Mouse (Mus musculus): ENCODE results near the gene Casd1. TPM values are rescaled to one million over a fixed set of nuclear protein-coding genes. Genes with fewer than 3 reads are reported as not detected.

Casd1 gene
- total and polyA plus RNA-seq, 3 experiments, result 13.1 to 38.2 (median 30.4) TPM

DNA sequence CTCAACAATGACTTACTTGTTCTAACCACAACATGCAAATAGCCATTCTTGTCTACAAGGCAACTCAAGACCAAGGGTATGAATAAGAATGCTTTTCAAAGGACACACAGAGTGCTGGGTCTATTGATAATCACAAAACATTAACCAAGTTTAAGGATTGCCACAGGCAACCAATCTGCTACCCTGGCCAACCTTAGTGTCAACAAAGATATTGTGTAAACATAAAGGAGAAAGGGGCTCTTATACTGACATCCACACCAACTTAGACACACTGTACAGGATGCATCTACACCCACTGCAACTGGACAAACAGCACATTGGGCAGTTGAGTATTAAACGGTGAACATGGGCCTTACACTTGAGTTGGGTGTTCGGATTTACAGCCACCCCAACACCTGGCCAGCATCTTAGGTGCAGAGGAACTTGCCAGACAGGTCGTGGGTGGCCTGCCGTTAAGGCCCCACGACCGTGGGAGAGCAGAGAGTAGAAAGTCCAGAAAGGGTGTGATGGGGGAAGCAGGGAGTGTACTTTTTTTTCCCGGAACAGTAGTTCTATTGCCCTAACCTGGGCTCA, 468 bp upstream of the Casd1 start:
- Histone ChIP-seq H3K9ac (ENCODE audit: insufficient read depth, low read depth) (peak overlapping the region; percentile 95), H3K4me2 (ENCODE audit: insufficient read depth, low read depth, poor library complexity, severe bottlenecking) (peak overlapping the region; percentile 64), H3K27me3 (replicated peaks) (no peaks in the 10 kb centered on the region), H3K27ac (ENCODE audit: insufficient read depth, low read depth) (0 out of 2 replicates have a peak overlapping the region, but pooled peaks have one; percentile 11), H3K79me2 (replicated peaks; ENCODE audit: control insufficient read depth, extremely low read depth, insufficient read depth, poor library complexity, severe bottlenecking) (no peaks in the 10 kb centered on the region; the same call in 1 of the 2 replicates), H3K4me1 (ENCODE audit: control insufficient read depth in 1 of 2, insufficient read depth in 2 of 2) (peaks cover 5 to 30% of the 10 kb centered on the region in 2 experiments), H3K9me3 (replicated peaks; ENCODE audit: low read length) (no peaks in the 10 kb centered on the region), H3K36me3 (replicated peaks in 1 of 2; ENCODE audit: control insufficient read depth in 1 of 2, insufficient read depth in 1 of 2, low read length in 1 of 2) (peaks cover 0 to 3% of the 10 kb centered on the region in 2 experiments), H3K4me3 (replicated peaks in 1 of 3; ENCODE audit: low read depth in 2 of 3, low read length in 2 of 3, poor library complexity in 1 of 3) (peak overlapping the region; percentile 45 to 79 (median 73))
- DNase-seq (ENCODE audit: extremely low read depth), result no peak
- dilution Hi-C loops (cut with MboI; ENCODE audit: extremely low pct_ligation_motif_present, extremely low pct_unique_long_range_greater_than_20kb, low sequenced_read_pairs) (no loop called here), in situ Hi-C loops (cut with MboI; ENCODE audit: low pct_ligation_motif_present, low pct_unique_long_range_greater_than_20kb, low sequenced_read_pairs) (no loop called here)
- TF ChIP-seq HCFC1 (IDR thresholded peaks at IDR 0.05; ENCODE audit: low read depth, low read length), result 0 out of 2 replicates have a peak, but pooled peaks have one; percentile 8
- no peak for TF ChIP-seq E2F4 (IDR thresholded peaks at IDR 0.05; ENCODE audit: insufficient replicate concordance, low read depth, low read length)

DNA sequence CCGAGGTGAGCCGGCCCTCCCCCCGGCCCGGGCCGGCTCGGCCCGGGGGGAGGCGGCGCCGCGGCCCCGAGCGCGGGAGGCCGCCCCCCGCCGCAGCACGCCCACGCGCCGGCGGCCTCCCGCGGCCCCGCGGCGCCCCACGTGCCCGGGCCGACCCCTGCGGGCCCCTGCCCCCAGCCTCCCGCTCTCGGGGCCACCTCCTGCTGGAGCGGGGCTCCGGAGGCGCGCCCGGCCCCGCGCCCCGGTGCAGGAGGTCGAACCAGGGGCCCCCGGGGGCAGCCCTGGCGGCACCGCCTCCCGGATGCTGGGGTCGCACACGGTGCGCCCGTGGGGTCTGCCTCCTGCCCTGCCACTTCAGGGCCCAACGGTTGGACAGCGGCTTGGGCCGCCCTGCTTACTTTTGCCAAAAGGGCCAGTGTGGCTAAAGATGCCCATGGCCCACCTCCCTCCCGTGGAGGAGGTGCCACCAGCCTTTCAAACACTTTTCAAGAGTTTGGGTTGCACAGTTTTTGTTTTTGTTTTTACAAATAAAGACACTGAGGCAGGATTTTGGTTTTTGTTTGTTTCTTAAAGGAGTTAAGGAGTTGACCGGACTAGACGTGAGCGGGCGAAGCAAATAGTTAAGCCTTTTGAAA, 775 bp downstream of the Casd1 start:
- DNase-seq (ENCODE audit: extremely low read depth), result no peak
- in situ Hi-C loops (cut with MboI; ENCODE audit: low pct_ligation_motif_present, low pct_unique_long_range_greater_than_20kb, low sequenced_read_pairs), result no loop called here
- Histone ChIP-seq H3K79me2 (replicated peaks; ENCODE audit: control insufficient read depth, extremely low read depth, insufficient read depth, poor library complexity, severe bottlenecking) (no peaks in the 10 kb centered on the region; the same call in 1 of the 2 replicates), H3K4me2 (ENCODE audit: insufficient read depth, low read depth, poor library complexity, severe bottlenecking) (peak overlapping the region; percentile 80), H3K27me3 (replicated peaks) (no peaks in the 10 kb centered on the region), H3K9me3 (replicated peaks; ENCODE audit: low read length) (no peaks in the 10 kb centered on the region), H3K9ac (ENCODE audit: insufficient read depth, low read depth) (peak overlapping the region; percentile 95), H3K4me3 (replicated peaks in 1 of 3; ENCODE audit: low read depth in 2 of 3, low read length in 2 of 3, poor library complexity in 1 of 3) (peak overlapping the region; percentile 58 to 79 (median 73)), H3K27ac (ENCODE audit: insufficient read depth, low read depth) (peak overlapping the region; percentile 51), H3K36me3 (replicated peaks in 1 of 2; ENCODE audit: control insufficient read depth in 1 of 2, insufficient read depth in 1 of 2, low read length in 1 of 2) (peaks cover 2 to 8% of the 10 kb centered on the region in 2 experiments), H3K4me1 (ENCODE audit: control insufficient read depth in 1 of 2, insufficient read depth in 2 of 2) (peaks cover 7 to 37% of the 10 kb centered on the region in 2 experiments)
- dilution Hi-C loops (cut with MboI; ENCODE audit: extremely low pct_ligation_motif_present, extremely low pct_unique_long_range_greater_than_20kb, low sequenced_read_pairs), result no loop called here
- TF ChIP-seq EP300 (IDR thresholded peaks at IDR 0.05; ENCODE audit: low read length) (no peak), NELFE (IDR thresholded peaks at IDR 0.05; ENCODE audit: low read depth, low read length) (0 out of 2 replicates have a peak, but pooled peaks have one; percentile 26), POLR2AphosphoS2 (IDR thresholded peaks at IDR 0.05; ENCODE audit: low read depth, low read length) (no peak)

DNA sequence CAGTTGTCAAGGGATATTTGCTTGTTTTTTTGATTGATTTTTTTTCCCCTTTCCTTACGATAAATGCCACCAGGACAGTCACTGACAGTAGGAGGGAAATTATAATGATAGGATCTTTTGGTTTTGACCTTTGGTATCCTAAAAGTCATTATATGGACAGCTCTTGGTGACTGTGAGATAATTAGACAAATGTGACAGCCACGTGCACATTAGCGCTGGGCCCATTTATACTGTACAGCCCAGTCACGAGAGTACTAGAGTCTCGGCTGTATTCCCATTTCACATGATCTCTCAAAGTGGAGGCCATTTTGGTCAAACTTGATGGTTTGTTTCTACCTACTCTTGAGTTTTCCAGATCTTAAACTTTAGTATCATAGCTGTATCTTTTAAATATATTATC, 1.4 kb downstream of the Casd1 start:
- dilution Hi-C loops (cut with MboI; ENCODE audit: extremely low pct_ligation_motif_present, extremely low pct_unique_long_range_greater_than_20kb, low sequenced_read_pairs) (no loop called here), in situ Hi-C loops (cut with MboI; ENCODE audit: low pct_ligation_motif_present, low pct_unique_long_range_greater_than_20kb, low sequenced_read_pairs) (no loop called here)
- H3K4me2 ChIP-seq (ENCODE audit: insufficient read depth, low read depth, poor library complexity, severe bottlenecking), result peak overlapping the region; percentile 80
- no peak for DNase-seq (ENCODE audit: extremely low read depth)
- H3K4me3 ChIP-seq (replicated peaks in 1 of 3; ENCODE audit: low read depth in 2 of 3, low read length in 2 of 3, poor library complexity in 1 of 3), result peak overlapping the region; percentile 58 to 79 (median 73)
- H3K36me3 ChIP-seq (replicated peaks in 1 of 2; ENCODE audit: control insufficient read depth in 1 of 2, insufficient read depth in 1 of 2, low read length in 1 of 2), result peaks cover 3 to 10% of the 10 kb centered on the region in 2 experiments
- H3K4me1 ChIP-seq (ENCODE audit: control insufficient read depth in 1 of 2, insufficient read depth in 2 of 2), result peaks cover 8 to 34% of the 10 kb centered on the region in 2 experiments
- no peaks in the 10 kb centered on the region for H3K27me3 ChIP-seq (replicated peaks)
- H3K79me2 ChIP-seq (replicated peaks; ENCODE audit: control insufficient read depth, extremely low read depth, insufficient read depth, poor library complexity, severe bottlenecking), result no peaks in the 10 kb centered on the region; the same call in 1 of the 2 replicates
- no peaks in the 10 kb centered on the region for H3K9me3 ChIP-seq (replicated peaks; ENCODE audit: low read length)
- TF ChIP-seq MYC (IDR thresholded peaks at IDR 0.05; ENCODE audit: low read depth, low read length), result 0 out of 2 replicates have a peak, but pooled peaks have one; percentile 14
- TF ChIP-seq BHLHE40 (IDR thresholded peaks at IDR 0.05; ENCODE audit: low read depth, low read length), result peak; percentile 88
- TF ChIP-seq EP300 (IDR thresholded peaks at IDR 0.05; ENCODE audit: low read length), result no peak
- TF ChIP-seq ETS1 (conservative IDR thresholded peaks at IDR 0.05; ENCODE audit: low read depth, low read length), result no peak
- TF ChIP-seq JUN (IDR thresholded peaks at IDR 0.05; ENCODE audit: insufficient read depth, low read depth, low read length), result no peak
- no peak for TF ChIP-seq E2F4 (IDR thresholded peaks at IDR 0.05; ENCODE audit: insufficient replicate concordance, low read depth, low read length)
- TF ChIP-seq ZKSCAN1 (IDR thresholded peaks at IDR 0.05; ENCODE audit: borderline replicate concordance, low read depth, low read length), result no peak
- TF ChIP-seq USF1 (IDR thresholded peaks at IDR 0.05; ENCODE audit: low read depth, low read length), result no peak
- no peak for TF ChIP-seq MAFK (IDR thresholded peaks at IDR 0.05; ENCODE audit: insufficient replicate concordance, low read length)
- TF ChIP-seq JUND (conservative IDR thresholded peaks at IDR 0.05; ENCODE audit: low read depth, low read length), result no peak
- TF ChIP-seq KAT2A (IDR thresholded peaks at IDR 0.05; ENCODE audit: insufficient replicate concordance, low read length), result no peak
- peak overlapping the region; percentile 95; the same call in 1 of the 2 replicates for H3K9ac ChIP-seq (ENCODE audit: insufficient read depth, low read depth)
- H3K27ac ChIP-seq (ENCODE audit: insufficient read depth, low read depth), result no peak overlapping the region
